In the genomic region with DNA sequence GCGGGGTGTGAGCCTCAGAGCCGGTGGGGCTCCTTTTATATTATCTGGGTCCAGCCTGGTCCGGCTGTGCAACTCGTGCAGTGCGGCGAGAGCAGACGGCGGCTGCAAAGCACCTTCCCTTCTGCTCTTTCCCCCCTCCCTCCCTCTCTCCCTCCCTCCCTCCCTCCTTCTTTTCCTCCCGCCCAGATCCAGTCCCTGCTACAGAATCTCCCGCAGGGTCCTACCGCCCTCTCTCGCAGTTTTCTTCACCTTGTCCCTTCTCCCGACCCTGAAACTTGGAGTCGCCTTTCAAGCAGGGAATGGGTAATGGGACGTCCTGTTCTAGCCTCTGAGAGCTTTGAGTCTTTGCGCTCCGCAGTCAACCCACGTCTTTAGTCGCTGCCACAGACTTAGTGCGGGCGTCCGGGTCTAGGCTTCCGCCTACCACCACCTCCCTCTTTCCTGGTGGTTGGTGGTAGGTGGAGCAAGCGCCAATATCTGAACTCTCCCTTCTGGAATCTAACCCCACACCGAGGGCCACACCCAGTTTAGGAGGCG, we compare ENCODE assay signal across 8 mouse cellular contexts. TPM values are rescaled to one million over a fixed set of nuclear protein-coding genes. Genes with fewer than 3 reads are reported as not detected.
DNase-seq lines count a peak whose midpoint lies in the region; ATAC-seq lines count a peak whose summit lies in the region.

TSS of gene Htr1b (minus strand) at position 392 of the 537 bp plus-strand sequence.

- peak within 1 kb of the TSS; percentile 73 for H3K4me3 ChIP-seq in limb, embryonic 10.5 days
- peak within 1 kb of the TSS; percentile 85 for H3K4me3 ChIP-seq in midbrain, embryonic 16.5 days (ENCODE audit: low read depth, low read length)

- peaks cover 27% of the 10 kb centered on the region for H3K4me1 ChIP-seq in limb, embryonic 10.5 days
- H3K4me1 ChIP-seq in midbrain, embryonic 16.5 days (ENCODE audit: control insufficient read depth, insufficient read depth, low read length), result peaks cover 17% of the 10 kb centered on the region

- peak within 1 kb of the TSS; percentile 99 for H3K4me2 ChIP-seq in midbrain, embryonic 16.5 days (ENCODE audit: low read length)

- H3K9ac ChIP-seq in midbrain, embryonic 16.5 days (ENCODE audit: low read depth, low read length), result peak within 1 kb of the TSS; percentile 84

- peak; percentile 7 to 10 for DNase-seq in cerebellum, postnatal 36 days
- no peak for DNase-seq in cerebellum, adult 11-12 months
- DNase-seq in adrenal gland, postnatal 36 days, result peak; percentile 43 to 49
- peak; percentile 12 to 37 for DNase-seq in frontal cortex, postnatal 10 days (ENCODE audit: low spot score in 2 of 2)
- peak; percentile 43 for DNase-seq in kidney, adult 18-20 months
- peak; percentile 59 for DNase-seq in limb, embryonic 10.5 days (ENCODE audit: low spot score)
- no peak for DNase-seq in gastrocnemius, postnatal 14 days

- H3K27me3 ChIP-seq in limb, embryonic 10.5 days (ENCODE audit: low read depth, poor library complexity, severe bottlenecking), result peaks cover 67% of the 10 kb centered on the region
- H3K27me3 ChIP-seq in midbrain, embryonic 16.5 days (ENCODE audit: control insufficient read depth, insufficient read depth, low read depth, low read length), result peaks cover 17% of the 10 kb centered on the region

- H3K27ac ChIP-seq in limb, embryonic 10.5 days, result peak within 1 kb of the TSS; percentile 74
- peak within 1 kb of the TSS; percentile 83 for H3K27ac ChIP-seq in midbrain, embryonic 16.5 days (ENCODE audit: low read length)

- peak; percentile 89 for ATAC-seq in midbrain, embryonic 16.5 days

- no peaks in the 10 kb centered on the region for H3K9me3 ChIP-seq in limb, embryonic 10.5 days (replicated peaks)
- H3K9me3 ChIP-seq in midbrain, embryonic 16.5 days (replicated peaks; ENCODE audit: control insufficient read depth, low read length, poor library complexity, severe bottlenecking), result no peaks in the 10 kb centered on the region

- no peaks in the 10 kb centered on the region for H3K36me3 ChIP-seq in limb, embryonic 10.5 days
- H3K36me3 ChIP-seq in midbrain, embryonic 16.5 days (ENCODE audit: control insufficient read depth, insufficient read depth, low read length), result no peaks in the 10 kb centered on the region

- WGBS in limb, embryonic 10.5 days, result under 1% methylated on average over 25 of the region's 26 CpGs
- under 1% methylated on average over 26 of the region's 26 CpGs for WGBS in midbrain, embryonic 16.5 days

- intact Hi-C loops in gastrocnemius, postnatal 14 days (cut with DNase I; ENCODE audit: low total_unique reads), result no loop called here

RNA-seq across cellular contexts. Expression of gene Htr1b, which starts in this region (rescaled TPM):
- total RNA-seq in adrenal gland, postnatal 36 days (2021), result 10 to 100 TPM; 10.5 to 14.0 TPM
- polyA plus RNA-seq in limb, embryonic 10.5 days (2016; fragmentation: Nextera tagmentation; extraction: Ambion mirVana), result 0.05 TPM in 1 of 2 replicates, not detected in the other
- polyA plus RNA-seq in midbrain, embryonic 16.5 days (2015; fragmentation: Nextera tagmentation; extraction: Ambion mirVana), result 5.4 and 7.0 TPM in 2 replicates
- total RNA-seq in gastrocnemius, postnatal 14 days (2021), result under 1 TPM in 1 of 2 experiments, not detected in 1; 0.14 TPM

Comparison
In these comparisons a context has a peak if more than half of its experiments do, and no peak if none do; other contexts are left out.
1. RNA of gene Htr1b (total RNA-seq): 10.5 to 14.0 TPM in adrenal gland, postnatal 36 days; 0.14 TPM in gastrocnemius, postnatal 14 days; every median in the first group is over 10 times any median in the second.
2. DNase-seq: peak in cerebellum, postnatal 36 days (2 of 2), adrenal gland, postnatal 36 days (2 of 2), frontal cortex, postnatal 10 days (2 of 2) and kidney, adult 18-20 months (single experiment); none in cerebellum, adult 11-12 months (single experiment) and gastrocnemius, postnatal 14 days (single experiment).
3. Peak in DNase-seq, H3K4me3 ChIP-seq and H3K27ac ChIP-seq in limb, embryonic 10.5 days; RNA of the gene not detected or under 1 TPM.